Comparison of ENCODE assay signal across 16 mouse cellular contexts in the genomic region with DNA sequence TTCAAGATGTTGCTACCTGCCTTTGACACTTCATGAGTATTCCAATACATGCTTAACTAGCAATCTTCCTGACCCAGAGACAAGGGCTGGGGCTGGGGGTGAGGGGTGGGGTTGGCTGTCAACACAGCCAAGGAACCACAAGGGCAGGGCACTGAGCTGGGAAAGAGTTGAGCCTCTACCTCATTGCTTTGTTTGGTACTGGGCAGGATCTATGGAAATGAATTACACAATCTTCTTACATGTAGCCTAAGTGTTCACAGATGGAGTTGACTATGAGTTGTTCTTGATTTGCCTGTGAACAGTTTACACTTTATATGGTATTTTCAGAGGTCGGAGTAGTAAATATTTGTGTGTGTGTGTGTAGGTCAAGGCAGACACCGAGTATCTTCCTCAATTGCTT.
"Had no signal": no experiment of that assay in that cellular context is flagged by ENCODE, and none has a peak within 500 bp of the region (broad histone marks: within the 10 kb centered on the region; RNA-seq: fewer than 3 reads in every experiment).

No protein-coding gene starts in this region.

- H3K27ac ChIP-seq: liver, embryonic 13.5 days; midbrain, embryonic 10.5 days; neural tube, embryonic 12.5 days; stomach, embryonic 15.5 days had no signal

- H3K9me3 ChIP-seq: limb, embryonic 12.5 days; liver, embryonic 13.5 days; midbrain, embryonic 10.5 days; neural tube, embryonic 12.5 days; stomach, embryonic 15.5 days had no signal

- H3K4me3 ChIP-seq: limb, embryonic 12.5 days; liver, embryonic 13.5 days; midbrain, embryonic 10.5 days; neural tube, embryonic 12.5 days; stomach, embryonic 15.5 days had no signal

- H3K4me1 ChIP-seq: liver, embryonic 13.5 days; midbrain, embryonic 10.5 days; neural tube, embryonic 12.5 days had no signal

- H3K4me2 ChIP-seq: limb, embryonic 12.5 days; liver, embryonic 13.5 days; neural tube, embryonic 12.5 days; stomach, embryonic 15.5 days had no signal

- H3K27me3 ChIP-seq: limb, embryonic 12.5 days; liver, embryonic 13.5 days; neural tube, embryonic 12.5 days; stomach, embryonic 15.5 days had no signal

- H3K9ac ChIP-seq: limb, embryonic 12.5 days; liver, embryonic 13.5 days; neural tube, embryonic 12.5 days; stomach, embryonic 15.5 days had no signal

- H3K36me3 ChIP-seq: stomach, embryonic 15.5 days had no signal

- DNase-seq: kidney, adult 2 months; kidney, postnatal 36 days; layer of hippocampus, adult 9-11 months; layer of hippocampus, postnatal 36 days; liver; liver, embryonic 13.5 days; lung, adult 2 months; lung, postnatal 36 days; midbrain, embryonic 14.5 days; right cerebral cortex, postnatal 14 days; thymus, adult 2 months; thymus, postnatal 36 days had no signal
